Comparison of ENCODE assay signal across 15 mouse cellular contexts in the genomic region with DNA sequence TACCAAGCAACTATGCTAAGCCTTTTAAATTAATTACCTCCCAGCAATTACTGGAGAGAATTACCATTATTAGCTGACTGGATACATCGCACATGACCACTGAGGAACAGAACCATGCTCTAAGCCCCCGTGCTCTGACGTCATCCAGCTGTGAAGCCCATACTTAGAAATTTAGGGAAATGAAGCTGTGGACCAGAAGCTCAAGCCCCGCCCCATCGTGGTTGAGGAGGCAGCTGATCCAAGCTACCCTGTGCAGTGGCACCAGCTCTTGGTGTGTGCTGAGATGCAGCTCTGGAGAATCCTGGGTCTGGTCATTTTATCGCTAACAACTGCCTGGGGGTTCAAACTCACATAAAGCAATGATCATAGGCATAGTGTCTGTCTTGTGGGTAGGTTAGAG. TPM values are rescaled to one million over a fixed set of nuclear protein-coding genes. Genes with fewer than 3 reads are reported as not detected.
A peak's percentile ranks its signal among the peaks of the same experiment; 100 is the strongest.
DNase-seq lines count a peak whose midpoint lies in the region; ATAC-seq and TF ChIP-seq lines count a peak whose summit lies in the region.
"Had no signal": no experiment of that assay in that cellular context is flagged by ENCODE, and none has a peak within 500 bp of the region (broad histone marks: within the 10 kb centered on the region; RNA-seq: fewer than 3 reads in every experiment).

No protein-coding gene starts in this region.

- H3K27me3 ChIP-seq in heart, embryonic 12.5 days (replicated peaks) = no peaks in the 10 kb centered on the region
- H3K27me3 ChIP-seq: midbrain, embryonic 13.5 days had no signal

- H3K4me1 ChIP-seq in heart, embryonic 12.5 days (replicated peaks) = peaks cover 9% of the 10 kb centered on the region; the same call in 1 of the 2 replicates
- H3K4me1 ChIP-seq: midbrain, embryonic 13.5 days had no signal

- H3K36me3 ChIP-seq in heart, embryonic 12.5 days = no peaks in the 10 kb centered on the region
- H3K36me3 ChIP-seq: midbrain, embryonic 13.5 days had no signal

- 73% methylated on average over 6 of the region's 6 CpGs for WGBS in heart, embryonic 12.5 days

- DNase-seq in heart, adult 11 months = peak; percentile 91
- DNase-seq in A20 (ENCODE audit: low read depth, low spot score) = peak; percentile 61
- peak; percentile 23 for DNase-seq in c-Kit-positive CD71-negative TER-119-negative erythroid progenitor cells, embryonic 14.5 days (ENCODE audit: low read depth)
- DNase-seq in left cerebral cortex, adult 2 months (ENCODE audit: extremely low spot score in 1 of 2, low spot score in 2 of 2) = no peak
- no peak for DNase-seq in right cerebral cortex, adult 2 months (ENCODE audit: low spot score in 2 of 2)
- DNase-seq: adrenal gland, adult 2 months; cerebellum, adult 8-10 months; gastrocnemius, postnatal 25 days; kidney, postnatal 14 days; left cerebral cortex, postnatal 4 days; lung, postnatal 36 days; thymus, postnatal 25 days had no signal

- H3K4me2 ChIP-seq in heart, embryonic 12.5 days = no peak overlapping the region
- H3K4me2 ChIP-seq: midbrain, embryonic 13.5 days had no signal

- no peak overlapping the region for H3K9ac ChIP-seq in heart, embryonic 12.5 days
- H3K9ac ChIP-seq: midbrain, embryonic 13.5 days had no signal

- TF ChIP-seq CTCF in left cerebral cortex, adult 2 months (IDR thresholded peaks at IDR 0.05) = no peak

- H3K4me3 ChIP-seq in heart, embryonic 12.5 days = no peak overlapping the region
- no peak overlapping the region for H3K4me3 ChIP-seq in left cerebral cortex, adult 2 months
- H3K4me3 ChIP-seq: midbrain, embryonic 13.5 days had no signal

- H3K9me3 ChIP-seq in heart, embryonic 12.5 days (replicated peaks) = no peaks in the 10 kb centered on the region
- H3K9me3 ChIP-seq: midbrain, embryonic 13.5 days had no signal

- no peak for ATAC-seq in heart, embryonic 12.5 days (ENCODE audit: insufficient number of reproducible peaks, low FRiP score)
- ATAC-seq in neutrophil, adult 5-6 weeks (ENCODE audit: extremely low read depth, insufficient number of reproducible peaks, low FRiP score, poor library complexity, severe bottlenecking) = 0 out of 2 replicates have a peak, but pooled peaks have one; percentile 33
- ATAC-seq: midbrain, embryonic 13.5 days had no signal

- intact Hi-C loops in left cerebral cortex, adult 2 months (cut with DNase I) = no loop called here

- H3K27ac ChIP-seq in heart, embryonic 12.5 days (ENCODE audit: poor library complexity, severe bottlenecking) = no peak overlapping the region
- H3K27ac ChIP-seq in left cerebral cortex, adult 2 months = no peak overlapping the region
- H3K27ac ChIP-seq: midbrain, embryonic 13.5 days had no signal

RNA-seq across cellular contexts. Expression of a gene that starts 41.4 kb away (rescaled TPM):
- 66.9 and 73.2 TPM in 2 replicates for polyA plus RNA-seq in heart, embryonic 12.5 days (2016; fragmentation: Nextera tagmentation; extraction: Ambion mirVana)
- 895 and 935 TPM in 2 replicates for total RNA-seq in neutrophil, adult 5-6 weeks (2017)
- total RNA-seq in left cerebral cortex, adult 2 months (2021) = 10 to 100 TPM; 26.8 to 28.7 TPM

Comparison
In these comparisons a context has a peak if more than half of its experiments do, and no peak if none do; other contexts are left out.
1. DNase-seq: peak in heart, adult 11 months (single experiment), A20 (single experiment) and c-Kit-positive CD71-negative TER-119-negative erythroid progenitor cells, embryonic 14.5 days (single experiment); none in left cerebral cortex, adult 2 months (0 of 2) and right cerebral cortex, adult 2 months (0 of 2).
2. RNA of a gene that starts 41.4 kb away (total RNA-seq): 895 to 935 TPM in neutrophil, adult 5-6 weeks; 26.8 to 28.7 TPM in left cerebral cortex, adult 2 months; every median in the first group is over 10 times any median in the second.